Mouse (Mus musculus): ENCODE measurements at regions not wholly inside any gene's neighbourhood (a gene's known extent, or its start where the extent isn't known, plus 50 kb on each side); places are given as distances from the start of the nearest gene placed in this dataset.

GRCm38 (mm10) chr16:95893534-95894290 lies 97.0 kb downstream of the Psmg1 start:
- no peak for DNase-seq
- intact Hi-C loops (cut with DNase I): no loop called here

- intact Hi-C loops (cut with DNase I): no loop called here
- no peak for DNase-seq
Measured at GRCm38 (mm10) chr16:95892356-95892755, 98.4 kb downstream of the Psmg1 start.

- intact Hi-C loops (cut with DNase I): no loop called here
- DNase-seq: peak in 1 of 2 experiments; percentile 1
Measured at GRCm38 (mm10) chr16:95886131-95886530, 104.6 kb downstream of the Psmg1 start.

GRCm38 (mm10) chr16:95873297-95873696 lies 117.5 kb downstream of the Psmg1 start:
- intact Hi-C loops (cut with DNase I): no loop called here
- no peak for DNase-seq

GRCm38 (mm10) chr16:95872436-95872835 lies 118.3 kb downstream of the Psmg1 start:
- peak; percentile 31 to 39 for DNase-seq
- intact Hi-C loops (cut with DNase I): no loop called here

GRCm38 (mm10) chr16:95870291-95870690 lies 120.5 kb downstream of the Psmg1 start:
- intact Hi-C loops (cut with DNase I): no loop called here
- DNase-seq: no peak

DNA sequence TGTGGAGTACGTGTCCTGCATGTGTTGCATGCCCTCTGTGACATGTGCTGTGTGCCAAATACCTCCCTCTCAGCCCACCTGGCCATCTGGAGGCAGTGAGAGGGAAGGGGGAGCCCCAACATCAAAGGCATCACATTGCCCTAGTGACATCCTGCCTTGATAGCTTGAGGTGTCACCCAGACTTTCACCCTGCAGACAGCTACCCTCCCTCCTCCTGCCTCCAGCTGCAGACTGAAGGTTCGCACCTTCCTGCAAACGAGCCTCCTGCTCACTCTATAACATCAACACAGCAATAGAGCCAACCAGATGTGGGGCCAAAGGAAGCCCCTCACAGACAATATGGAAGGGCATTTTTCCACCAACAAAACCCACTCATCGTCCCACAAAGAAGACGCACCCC lies 121.3 kb downstream of the Psmg1 start:
- DNase-seq: no peak
- intact Hi-C loops (cut with DNase I): no loop called here

DNA sequence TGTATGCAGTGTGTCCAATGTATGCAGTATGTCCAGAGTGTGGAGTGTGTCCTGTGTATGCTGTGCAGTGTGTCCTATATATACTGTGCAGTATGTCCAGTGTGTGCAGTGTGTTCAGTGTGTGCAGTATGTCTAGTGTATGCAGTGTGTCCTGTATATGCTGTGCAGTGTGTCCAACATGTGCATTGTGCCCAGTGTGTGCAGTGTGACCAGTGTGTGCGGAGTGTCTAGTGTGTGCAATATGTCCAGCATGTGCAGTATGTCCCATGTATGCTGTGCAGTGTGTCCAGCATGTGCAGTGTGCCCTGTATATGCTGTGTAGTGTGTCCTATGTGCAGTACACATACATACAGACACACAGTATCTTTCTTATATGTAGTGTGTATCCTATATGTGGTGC lies 121.9 kb downstream of the Psmg1 start:
- no peak for DNase-seq
- intact Hi-C loops (cut with DNase I): no loop called here

DNA sequence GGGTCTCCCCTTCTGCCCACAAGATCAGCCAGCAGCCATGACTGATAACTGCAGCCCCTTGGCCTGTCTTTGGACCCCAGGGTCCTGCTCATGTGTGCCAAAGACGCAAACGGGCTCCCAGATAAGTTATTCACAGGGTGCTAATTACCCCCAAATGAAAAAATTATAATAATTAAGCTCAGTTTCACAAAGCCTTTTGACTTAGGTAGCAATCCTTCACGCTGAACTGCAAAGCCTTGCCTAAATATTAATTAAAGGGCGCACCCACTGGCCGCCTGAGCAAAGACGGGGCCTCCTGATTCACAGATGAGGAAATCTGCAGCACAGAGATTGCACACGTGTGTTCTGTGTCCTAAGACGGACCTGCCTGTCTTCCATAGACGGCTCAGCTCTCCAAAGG lies 123.2 kb downstream of the Psmg1 start:
- DNase-seq: no peak
- intact Hi-C loops (cut with DNase I): no loop called here

DNA sequence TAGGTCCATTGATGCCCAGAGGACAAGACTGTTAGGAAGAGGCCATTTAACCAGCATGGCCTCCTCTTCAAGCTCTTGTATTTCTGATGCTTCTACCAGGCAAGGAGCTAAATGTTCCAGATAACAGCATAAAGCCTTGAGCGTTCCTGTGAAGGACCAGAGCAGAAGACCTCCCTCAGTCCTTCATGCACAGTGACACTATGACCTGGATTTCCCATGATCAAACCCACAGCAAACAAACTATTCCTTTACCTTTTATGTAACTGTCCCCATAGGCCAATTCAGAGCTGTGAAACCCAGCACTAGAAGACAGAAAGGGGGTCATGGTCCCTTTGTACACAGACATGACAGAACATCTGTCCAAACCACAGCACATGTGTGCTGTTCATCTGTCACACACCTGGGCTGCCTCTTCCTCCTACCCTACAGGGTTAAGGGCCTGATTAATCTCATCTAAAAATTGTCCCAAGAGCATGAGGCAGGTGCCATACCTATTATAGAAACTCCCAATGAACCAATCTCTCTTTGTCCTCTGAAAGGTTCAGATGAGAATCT lies 123.8 kb downstream of the Psmg1 start:
- DNase-seq: no peak
- intact Hi-C loops (cut with DNase I): no loop called here

DNA sequence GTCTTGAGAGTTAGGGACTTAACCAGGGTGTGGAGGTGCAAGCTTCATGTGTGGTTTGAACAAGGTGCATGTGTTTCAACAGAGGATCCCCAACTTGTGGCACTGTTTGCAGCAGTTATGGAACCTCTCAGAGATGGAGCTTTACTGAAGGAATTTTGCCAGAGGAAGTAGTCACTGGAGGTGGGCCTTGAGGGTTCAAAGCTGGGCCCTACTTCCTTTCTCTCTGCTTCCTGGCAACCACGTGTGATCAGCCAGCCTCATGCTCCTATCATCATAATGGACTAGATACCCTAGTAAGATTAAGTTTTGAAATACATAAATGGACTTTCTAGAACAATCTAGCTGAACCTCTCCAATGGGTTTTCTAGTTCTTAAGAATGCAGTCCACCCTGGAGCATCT lies 125.2 kb downstream of the Psmg1 start:
- intact Hi-C loops (cut with DNase I): no loop called here
- no peak for DNase-seq

DNA sequence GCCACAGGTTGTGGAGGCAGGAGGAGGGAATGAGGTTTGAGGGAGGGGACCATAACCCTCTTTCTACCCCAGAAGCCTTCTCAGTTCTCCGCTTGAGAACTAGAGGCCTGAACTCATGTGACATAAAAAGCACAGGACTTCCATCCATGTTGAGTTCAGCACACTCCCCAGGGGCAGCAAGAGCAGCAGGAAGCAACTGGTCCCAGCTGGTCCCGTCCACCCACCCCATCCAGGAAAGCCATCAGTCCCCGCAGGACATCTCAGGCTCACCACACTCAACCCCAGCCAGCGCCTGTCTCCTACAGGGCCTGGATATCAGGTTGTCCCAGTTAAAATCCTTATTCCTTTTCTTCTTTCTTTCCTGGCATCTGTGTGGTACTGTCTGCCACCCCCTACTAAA lies 126.1 kb downstream of the Psmg1 start:
- DNase-seq: no peak
- intact Hi-C loops (cut with DNase I): no loop called here

- intact Hi-C loops (cut with DNase I): no loop called here
- no peak for DNase-seq
Measured at GRCm38 (mm10) chr16:95864106-95864505, 126.7 kb downstream of the Psmg1 start.

DNA sequence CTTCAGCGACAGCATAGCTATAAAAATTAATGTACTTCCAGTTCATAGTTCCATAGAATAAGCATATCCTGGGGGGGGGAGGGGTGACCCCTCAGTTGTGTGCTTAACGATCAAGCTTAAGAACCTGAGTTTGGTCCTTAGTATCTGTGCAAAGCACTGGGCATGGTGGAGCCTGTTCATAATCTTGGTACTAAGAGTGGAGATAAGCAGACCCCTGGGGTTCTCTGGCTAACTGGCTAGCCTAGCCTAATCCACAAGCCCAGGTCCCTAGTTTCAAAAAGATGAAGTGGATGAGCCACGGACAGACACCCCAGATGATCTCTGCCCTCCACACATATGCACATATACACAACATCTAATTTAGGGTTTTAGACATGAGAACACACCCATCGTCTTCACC lies 127.2 kb downstream of the Psmg1 start:
- intact Hi-C loops (cut with DNase I): no loop called here
- no peak for DNase-seq

DNA sequence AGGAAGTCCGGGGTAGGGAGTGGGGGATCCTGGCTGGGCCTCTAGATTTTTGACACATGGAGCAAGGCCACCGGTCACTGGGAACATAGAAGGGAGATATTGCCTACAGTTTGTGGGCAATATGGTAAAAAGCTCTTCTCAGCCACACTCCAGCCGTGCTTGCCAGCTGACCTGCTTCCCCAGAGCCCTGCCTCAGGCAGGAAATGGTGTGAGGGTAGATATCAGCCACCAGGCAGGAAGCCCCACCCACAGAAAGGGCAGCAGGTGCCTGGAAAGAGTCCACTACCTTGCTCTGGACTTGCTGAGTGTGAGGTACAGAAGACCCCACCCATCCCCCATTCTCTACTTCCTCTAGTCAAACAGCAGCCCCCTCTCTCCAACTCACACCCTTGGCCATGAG lies 128.1 kb downstream of the Psmg1 start:
- intact Hi-C loops (cut with DNase I): no loop called here

DNA sequence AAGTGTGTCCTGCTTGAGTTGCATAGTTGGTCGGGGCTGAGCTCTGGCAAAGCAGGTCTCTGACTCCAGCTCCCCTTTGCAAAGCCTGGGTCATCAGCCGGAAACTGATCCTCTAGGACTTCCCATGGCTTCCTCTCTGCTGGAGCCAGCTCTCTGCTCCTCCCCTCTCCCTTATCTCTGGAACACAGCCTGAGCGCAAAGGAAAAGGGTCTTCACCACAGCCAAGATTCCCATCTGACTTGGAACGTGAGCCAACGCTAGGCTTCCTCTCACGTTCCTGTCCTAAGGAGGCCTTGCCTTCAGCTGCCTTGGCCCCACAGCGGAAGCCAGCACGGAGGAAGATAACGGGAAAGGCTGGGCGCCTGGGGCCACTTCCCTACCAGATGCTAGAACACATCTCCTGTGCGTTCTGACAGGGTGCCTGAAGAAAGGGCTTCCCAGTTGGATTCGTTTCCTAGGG lies 129.5 kb downstream of the Psmg1 start:
- DNase-seq: peak in 1 of 2 experiments; percentile 38
- intact Hi-C loops (cut with DNase I): no loop called here

More for the DNA sequence above, 128.1 kb downstream of the Psmg1 start:
- peak in 1 of 2 experiments; percentile 22 for DNase-seq

DNA sequence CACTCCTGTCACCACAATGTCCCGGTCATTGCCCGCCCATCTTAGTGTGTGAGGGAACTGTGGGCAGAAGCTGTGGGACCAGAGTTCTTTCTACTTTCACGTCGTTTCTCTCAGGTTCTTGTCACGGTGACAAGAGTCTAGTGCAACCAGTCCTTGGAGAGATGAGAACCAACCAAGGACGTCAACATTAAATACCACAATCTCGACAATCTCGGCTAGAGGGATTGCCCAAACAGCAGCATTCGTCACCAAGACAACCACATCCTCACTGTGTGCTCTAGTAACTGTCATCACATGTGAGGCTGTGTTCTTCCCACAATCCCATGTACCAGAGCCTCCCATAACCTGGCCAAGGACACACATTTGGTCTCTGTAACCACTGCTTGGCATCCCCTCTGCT lies 129.9 kb downstream of the Psmg1 start:
- no peak for DNase-seq
- intact Hi-C loops (cut with DNase I): no loop called here

DNA sequence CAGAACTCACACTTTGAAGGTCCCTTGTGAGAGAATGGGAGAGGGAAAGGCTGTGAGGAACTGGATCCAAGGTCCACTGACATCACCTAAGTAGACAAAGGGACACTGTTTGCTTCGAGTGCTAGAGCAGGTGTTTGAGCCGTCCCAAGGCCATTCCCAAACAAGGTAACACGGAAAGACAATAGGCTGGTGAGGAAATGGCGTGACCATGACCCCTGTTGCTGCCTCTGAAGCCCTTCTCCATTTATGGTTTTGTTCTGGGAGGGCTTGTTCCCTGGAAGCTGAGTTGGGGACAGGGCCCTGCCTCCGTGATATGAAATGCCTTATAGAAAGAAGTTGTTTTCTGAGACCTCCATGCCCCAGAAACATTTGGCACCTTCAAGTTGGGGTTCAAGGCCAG lies 130.6 kb downstream of the Psmg1 start:
- intact Hi-C loops (cut with DNase I): no loop called here

DNA sequence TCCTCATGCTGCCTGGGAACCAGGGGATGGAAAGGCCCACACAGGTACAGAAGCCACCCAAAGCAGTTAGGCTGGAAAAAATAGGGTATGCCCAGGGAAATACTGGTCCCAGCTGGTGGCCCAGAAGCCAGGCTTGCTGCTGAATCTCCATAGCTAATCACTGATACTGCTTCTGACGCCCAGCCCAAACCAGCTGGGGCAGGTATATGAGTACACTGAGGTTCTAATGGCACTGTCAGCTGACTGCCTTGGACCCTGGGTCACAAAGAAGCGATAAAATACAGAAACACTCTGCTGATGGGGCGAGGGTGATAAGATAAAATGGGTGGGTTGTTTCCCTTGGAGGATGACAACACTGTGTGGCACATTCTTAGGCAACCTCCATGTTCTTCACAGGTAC lies 133.4 kb downstream of the Psmg1 start:
- intact Hi-C loops (cut with DNase I): no loop called here
- no peak for DNase-seq

More for the DNA sequence above, 130.6 kb downstream of the Psmg1 start:
- no peak for DNase-seq

GRCm38 (mm10) chr16:95855230-95855629 lies 135.5 kb downstream of the Psmg1 start:
- intact Hi-C loops (cut with DNase I): no loop called here
- no peak for DNase-seq

DNA sequence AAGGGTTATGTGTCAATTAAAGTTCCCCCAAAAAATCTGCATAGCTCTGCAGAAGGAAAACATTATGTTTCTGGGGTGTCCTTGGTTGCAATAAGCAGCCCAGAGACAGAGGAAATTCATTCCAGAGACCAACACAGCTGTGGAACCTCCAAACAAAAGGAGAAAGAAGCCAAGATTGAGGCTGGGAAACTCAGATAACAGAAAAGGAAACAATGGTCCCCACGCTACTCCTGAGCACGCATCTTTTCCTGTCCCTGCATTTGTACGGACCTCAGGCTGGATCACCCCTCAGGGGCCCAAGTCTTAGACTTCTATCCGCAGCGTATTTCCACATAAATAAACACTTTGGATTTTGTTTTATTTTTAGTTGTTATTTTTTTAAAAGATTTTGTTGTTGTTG lies 138.9 kb downstream of the Psmg1 start:
- no peak for DNase-seq
- intact Hi-C loops (cut with DNase I): no loop called here

DNA sequence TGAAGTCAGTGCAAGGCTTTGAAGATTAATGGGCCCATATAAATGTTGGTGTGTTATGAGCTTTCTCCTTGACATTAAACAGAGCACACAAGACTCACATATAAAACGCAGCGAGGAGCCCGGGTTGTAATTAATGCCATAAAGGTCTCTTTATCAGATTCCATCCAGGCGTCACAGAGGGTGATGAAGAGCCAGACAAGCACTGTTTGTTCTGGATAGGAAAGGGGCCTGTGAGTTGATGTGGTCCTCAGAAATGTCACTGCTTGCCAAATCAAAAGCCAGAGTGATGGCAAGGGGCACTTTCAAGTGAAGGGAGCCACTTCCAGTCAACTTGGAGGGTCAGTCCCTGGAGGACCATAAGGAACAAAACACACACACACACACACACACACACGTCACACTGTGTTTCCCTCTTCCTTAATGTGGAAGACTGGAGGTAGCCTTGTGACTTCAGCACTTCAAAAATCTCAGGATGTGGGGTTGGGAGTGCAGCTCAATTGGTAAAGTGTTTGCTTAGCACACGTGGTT lies 142.1 kb downstream of the Psmg1 start:
- no peak for DNase-seq
- intact Hi-C loops (cut with DNase I): no loop called here
